Mouse (Mus musculus): ENCODE data around the gene Kcna10. TPM values are rescaled to one million over a fixed set of nuclear protein-coding genes. Genes with fewer than 3 reads are reported as not detected.

Kcna10 gene
- total RNA-seq, 2 experiments from 2014 or later: not detected

- ATAC-seq (replicated peaks; ENCODE audit: low FRiP score, poor library complexity, severe bottlenecking): no peak
These were observed 5.5 kb downstream of the Kcna10 start for GRCm38 (mm10) chr3:107188226-107188899.

DNA sequence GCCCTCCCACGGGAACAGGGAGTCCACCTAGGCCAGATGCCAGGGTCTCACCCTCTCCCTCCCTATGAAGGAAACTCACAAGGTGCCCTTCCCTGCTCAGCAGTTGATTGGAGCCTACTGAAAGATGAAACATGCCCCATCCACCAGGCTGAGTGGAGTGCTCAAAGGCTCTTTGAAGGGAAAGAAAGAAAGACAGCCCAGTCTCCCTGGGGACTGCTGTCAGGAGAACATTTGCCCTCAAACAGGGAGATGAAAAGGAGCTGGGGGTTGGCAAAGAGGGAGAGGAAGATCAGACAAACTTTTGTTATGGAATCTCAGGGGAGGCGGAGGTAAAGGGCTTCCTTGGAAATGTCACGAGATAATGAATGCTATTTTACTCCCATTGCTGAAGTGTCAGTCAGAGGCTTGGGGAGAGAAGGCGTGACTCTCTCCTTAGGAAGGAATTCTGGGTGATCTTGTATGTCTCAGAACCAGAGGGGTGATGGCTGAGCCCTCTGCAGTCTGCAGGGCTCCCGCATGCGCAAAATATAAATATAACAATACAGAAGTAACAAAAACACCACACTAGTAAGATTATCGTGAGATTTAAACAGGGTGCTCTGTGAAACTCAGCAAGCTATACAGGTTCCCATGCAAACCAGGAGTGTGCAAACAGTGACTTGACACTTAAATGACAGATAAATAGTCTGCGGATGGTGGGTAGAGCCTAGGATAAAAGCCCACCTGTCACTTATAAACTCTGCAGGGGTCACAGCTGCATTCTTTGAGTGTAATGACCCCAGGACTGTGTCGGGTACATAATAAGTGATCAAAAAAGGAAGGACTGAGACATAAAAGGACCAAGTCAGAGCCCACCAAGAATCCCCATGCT, 18.7 kb downstream of the Kcna10 start:
- ATAC-seq (replicated peaks; ENCODE audit: low FRiP score, poor library complexity, severe bottlenecking): no peak

DNA sequence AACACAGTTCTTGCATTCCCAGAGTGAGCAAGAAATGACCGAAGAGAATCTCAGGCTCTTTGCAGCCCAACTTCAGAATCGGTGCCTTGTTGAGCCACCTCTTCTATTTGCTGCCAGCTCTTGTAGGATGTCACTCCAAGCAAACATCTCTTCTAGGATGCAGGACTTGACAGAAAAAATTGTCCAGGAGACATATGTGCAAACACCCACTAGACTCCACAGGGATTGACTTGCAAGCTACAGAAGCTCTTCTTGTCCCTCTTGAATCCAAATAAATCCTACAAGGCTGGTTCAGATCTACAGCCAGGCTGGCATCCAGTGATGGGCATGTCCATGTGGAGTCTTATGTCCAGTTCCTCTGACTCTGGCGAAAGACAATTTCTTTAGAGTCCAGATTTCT, 21.6 kb downstream of the Kcna10 start:
- no peak for ATAC-seq (replicated peaks; ENCODE audit: low FRiP score, poor library complexity, severe bottlenecking)

GRCm38 (mm10) chr3:107205170-107205569, 22.3 kb downstream of the Kcna10 start:
- no peak for ATAC-seq (replicated peaks; ENCODE audit: low FRiP score, poor library complexity, severe bottlenecking)

- no peak for ATAC-seq (replicated peaks; ENCODE audit: low FRiP score, poor library complexity, severe bottlenecking)
These were observed 23.1 kb downstream of the Kcna10 start for GRCm38 (mm10) chr3:107205994-107206393.

GRCm38 (mm10) chr3:107206490-107207150, 23.8 kb downstream of the Kcna10 start:
- ATAC-seq (replicated peaks; ENCODE audit: low FRiP score, poor library complexity, severe bottlenecking): no peak

DNA sequence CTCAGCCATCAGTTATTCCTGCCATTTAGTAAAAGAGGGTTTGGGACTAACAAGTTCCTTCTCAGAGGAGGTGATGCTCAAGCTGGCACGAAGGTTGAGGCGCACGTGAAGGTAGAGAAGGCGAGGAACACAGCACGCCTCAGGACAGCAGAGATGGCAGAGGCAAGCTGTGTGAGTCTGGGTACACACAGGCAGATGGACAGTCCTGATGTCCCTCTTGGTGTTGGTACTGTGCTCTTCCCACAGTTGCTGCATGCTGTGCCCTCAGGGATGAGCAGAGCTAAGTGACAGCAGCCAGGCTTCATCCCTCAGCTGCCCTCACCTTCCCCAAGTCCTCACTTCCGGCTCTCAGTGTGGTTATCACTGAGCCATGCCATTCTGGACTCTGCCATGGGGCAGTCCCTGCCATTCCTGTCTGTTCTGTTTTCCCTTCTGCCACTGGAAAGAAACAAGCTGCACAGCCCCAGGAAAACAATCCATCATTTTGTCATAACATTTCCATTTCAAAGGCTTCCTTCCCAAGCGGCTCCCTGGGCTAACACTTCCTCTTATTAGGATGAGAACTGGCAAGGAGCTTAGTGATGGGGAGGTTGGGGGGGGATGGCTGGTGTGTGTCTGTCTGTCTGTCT, 24.9 kb downstream of the Kcna10 start:
- no peak for ATAC-seq (replicated peaks; ENCODE audit: low FRiP score, poor library complexity, severe bottlenecking)

- no peak for ATAC-seq (replicated peaks; ENCODE audit: low FRiP score, poor library complexity, severe bottlenecking)
These were observed 31.8 kb downstream of the Kcna10 start for GRCm38 (mm10) chr3:107214606-107215005.

- no peak for ATAC-seq (replicated peaks; ENCODE audit: low FRiP score, poor library complexity, severe bottlenecking)
These were observed 33.7 kb downstream of the Kcna10 start for GRCm38 (mm10) chr3:107216400-107217100.

GRCm38 (mm10) chr3:107217101-107217480, 34.2 kb downstream of the Kcna10 start:
- no peak for ATAC-seq (replicated peaks; ENCODE audit: low FRiP score, poor library complexity, severe bottlenecking)

DNA sequence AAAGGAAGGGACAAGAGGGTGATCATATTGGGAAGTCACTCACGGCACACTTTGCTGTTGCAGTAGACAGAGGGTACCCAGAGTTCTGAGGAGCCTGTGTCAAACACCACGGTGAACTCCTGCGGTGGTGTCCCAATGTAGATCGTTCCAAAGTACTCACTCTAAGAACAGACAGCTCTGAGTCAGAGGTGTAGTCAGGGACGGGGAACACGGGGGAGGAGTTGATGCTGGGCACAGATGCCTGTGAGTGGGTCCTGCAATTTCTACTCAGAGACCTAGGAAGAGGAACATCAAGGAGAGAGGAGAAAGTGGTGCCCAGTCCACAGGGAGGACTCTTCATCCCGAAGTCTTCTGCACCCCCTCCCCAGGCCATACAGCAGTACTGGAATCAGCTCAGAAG, 35.7 kb downstream of the Kcna10 start:
- ATAC-seq (replicated peaks; ENCODE audit: low FRiP score, poor library complexity, severe bottlenecking): no peak

- no peak for ATAC-seq (replicated peaks; ENCODE audit: low FRiP score, poor library complexity, severe bottlenecking)
These were observed 38.8 kb downstream of the Kcna10 start, which contains the start of gene Cym for GRCm38 (mm10) chr3:107221608-107222007. Gene Cym, minus strand, starts transcription at chr3:107221732.

DNA sequence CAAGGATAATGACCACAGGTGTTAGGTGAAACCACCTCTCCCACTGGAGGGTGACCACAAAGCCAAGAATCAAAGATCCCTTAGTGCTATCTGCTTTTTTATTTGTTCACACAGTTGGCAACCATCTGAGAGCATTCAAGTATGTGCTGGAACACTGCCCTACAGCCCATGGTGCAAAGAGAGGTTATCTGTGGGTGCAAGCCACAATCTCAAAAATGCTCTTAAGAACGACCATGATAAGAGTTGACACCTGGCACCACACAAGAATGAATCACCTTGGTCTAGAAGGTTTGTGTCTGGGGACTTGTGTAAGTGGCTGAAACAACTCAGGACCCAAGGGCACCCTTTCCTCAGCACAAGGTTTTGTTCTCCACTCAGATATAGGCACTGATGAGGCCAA, 40.4 kb downstream of the Kcna10 start:
- ATAC-seq (replicated peaks; ENCODE audit: low FRiP score, poor library complexity, severe bottlenecking): no peak

DNA sequence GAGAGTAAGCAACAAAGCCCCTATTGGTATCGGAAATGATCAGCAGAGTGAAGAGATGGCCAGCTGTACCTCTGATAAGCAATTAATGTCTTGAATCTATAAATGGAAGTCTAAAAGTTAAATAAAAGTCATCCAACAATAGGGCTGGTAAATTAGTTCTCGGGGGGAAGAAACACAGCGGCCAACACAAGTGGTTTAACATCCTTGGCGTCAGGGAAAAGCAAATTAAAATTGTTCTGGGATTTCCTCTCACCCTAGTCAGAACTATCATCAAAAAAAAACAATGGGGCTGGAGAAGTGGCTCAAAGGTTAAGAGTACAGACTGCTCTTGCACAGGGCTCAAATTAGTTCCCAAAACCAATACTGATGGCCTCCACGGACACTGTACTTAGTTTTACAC, 43.0 kb downstream of the Kcna10 start:
- no peak for ATAC-seq (replicated peaks; ENCODE audit: low FRiP score, poor library complexity, severe bottlenecking)

DNA sequence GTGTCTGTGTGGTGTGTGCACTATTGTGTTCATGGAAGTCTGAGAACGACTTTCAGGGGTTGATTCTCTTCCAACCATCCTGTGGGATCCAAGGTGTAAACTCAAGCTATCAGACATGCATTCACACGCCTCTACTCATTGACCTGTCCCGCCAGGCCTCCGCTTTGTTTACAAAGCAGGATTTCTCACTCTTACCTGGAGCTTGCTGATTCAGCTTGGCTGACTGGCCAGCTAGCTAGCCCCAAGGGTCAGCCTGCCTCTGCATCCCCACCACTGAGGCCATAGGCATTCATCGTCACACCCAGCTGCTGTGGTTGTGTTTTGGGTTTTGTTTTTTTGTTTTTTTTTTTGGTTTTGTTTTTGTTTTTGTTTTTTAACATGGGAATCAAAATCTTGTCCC, 46.4 kb downstream of the Kcna10 start:
- ATAC-seq (replicated peaks; ENCODE audit: low FRiP score, poor library complexity, severe bottlenecking): no peak

GRCm38 (mm10) chr3:107229822-107230221, 47.0 kb downstream of the Kcna10 start:
- no peak for ATAC-seq (replicated peaks; ENCODE audit: low FRiP score, poor library complexity, severe bottlenecking)

DNA sequence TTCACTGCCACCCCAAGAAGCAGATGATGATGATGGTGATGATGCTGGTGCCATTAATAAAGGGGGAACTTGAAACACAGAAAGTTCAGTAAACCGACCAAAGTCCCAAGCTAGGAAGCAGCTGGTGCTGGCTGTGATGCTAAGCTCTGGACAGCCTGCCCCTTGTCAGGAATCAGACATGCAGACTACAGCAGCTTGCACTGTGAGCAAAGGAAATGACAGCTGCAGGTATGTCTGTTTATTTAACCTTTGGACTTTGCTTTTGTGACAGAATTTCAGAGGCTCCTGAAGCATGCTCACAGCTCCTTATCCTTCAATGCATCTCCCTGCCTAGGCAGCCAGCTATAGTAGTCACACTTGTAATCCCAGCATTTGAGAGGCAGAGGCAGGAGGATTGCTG, 47.7 kb downstream of the Kcna10 start, which contains the start of gene A630076J17Rik:
A630076J17Rik (plus strand) TSS at position 88 of the 400 bp plus-strand sequence.
- no peak for ATAC-seq (replicated peaks; ENCODE audit: low FRiP score, poor library complexity, severe bottlenecking)

DNA sequence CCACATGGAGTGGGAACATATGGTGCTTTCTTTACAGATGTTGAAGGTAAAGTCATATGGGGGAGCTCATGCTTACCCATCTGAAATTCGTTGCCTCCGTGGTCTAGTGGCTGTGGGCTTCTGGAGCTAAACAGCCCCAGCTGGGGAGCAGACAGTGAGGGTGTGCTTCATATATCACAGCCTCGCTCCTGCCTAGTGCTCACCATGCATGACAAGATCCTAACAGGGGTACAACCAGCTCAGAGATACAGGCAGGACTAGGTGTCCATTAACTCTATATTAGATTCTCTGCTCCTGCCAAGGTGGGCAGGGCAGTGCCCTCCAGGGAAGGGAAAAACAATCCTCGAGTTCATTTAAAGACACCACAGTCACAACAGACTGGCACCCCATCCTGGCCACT, 48.3 kb downstream of the Kcna10 start:
- no peak for ATAC-seq (replicated peaks; ENCODE audit: low FRiP score, poor library complexity, severe bottlenecking)

DNA sequence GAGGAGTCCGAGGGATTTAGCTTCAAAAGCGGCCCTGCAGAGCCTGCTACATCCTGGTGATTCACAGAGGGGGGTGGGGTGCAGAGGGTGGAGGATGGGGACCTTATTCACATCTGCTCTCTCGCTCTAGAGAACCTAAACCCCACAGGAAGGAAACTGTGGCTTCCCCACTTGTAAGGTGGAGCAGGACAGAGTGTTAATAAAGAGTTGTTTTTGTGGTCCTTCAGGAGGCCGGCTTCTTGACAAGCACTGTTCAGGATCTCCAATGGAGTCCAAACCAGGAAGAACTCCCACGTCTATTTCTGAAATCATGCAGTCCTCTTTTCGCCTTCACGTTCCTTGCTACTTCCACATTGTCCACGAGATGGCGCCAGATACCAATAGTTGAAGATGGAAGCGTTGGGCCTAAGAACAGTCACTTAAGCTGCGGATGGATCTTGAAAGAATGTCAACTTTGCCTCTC, 50.5 kb downstream of the Kcna10 start:
- no peak for ATAC-seq (replicated peaks; ENCODE audit: low FRiP score, poor library complexity, severe bottlenecking)

All from erythroid progenitor cell, adult 5-6 weeks (primary cell).